Mouse (Mus musculus) liver, adult 2 months (tissue): ENCODE data around the gene T2.

Experiments
- CTCF ChIP-seq: fragments of 200-500 bp; IDR thresholded peaks from 2 replicates; pipeline ENCODE4 v1.5.1; 2011; ENCODE audit warnings: low read depth, low read length, control low read depth
- POLR2A ChIP-seq: fragments of 200-500 bp; IDR thresholded peaks from 2 replicates; pipeline ENCODE4 v1.6.1; 2011; ENCODE audit warnings: low read length, control low read depth; ENCODE audit not compliant: insufficient read depth; ENCODE audit errors: extremely low read depth

- no peak for TF ChIP-seq POLR2A
- no peak for TF ChIP-seq CTCF
Measured at GRCm38 (mm10) chr17:8311751-8312150, 44.0 kb upstream of the T2 start.
